8 mouse cellular contexts compared by ENCODE assay signal in genomic region chr10:123183243-123183642, GRCm38 (mm10). TPM values are rescaled to one million over a fixed set of nuclear protein-coding genes. Genes with fewer than 3 reads are reported as not detected.
DNase-seq lines count a peak whose midpoint lies in the region; ATAC-seq lines count a peak whose summit lies in the region.

No protein-coding gene starts in this region.

- no peak for ATAC-seq in CD4-positive, CD25-positive, alpha-beta regulatory T cell, adult 4 months

- DNase-seq in CD4-positive, CD25-positive, alpha-beta regulatory T cell, adult 2 months (ENCODE audit: low read depth, low spot score): peak; percentile 15
- peak; percentile 69 for DNase-seq in right cerebral cortex, adult 18-20 months
- no peak for DNase-seq in right cerebral cortex, postnatal 4 days
- peak; percentile 20 to 50 for DNase-seq in kidney, postnatal 4 days
- peak; percentile 38 for DNase-seq in thymus, postnatal 14 days
- no peak for DNase-seq in spleen, postnatal 10 days (ENCODE audit: low spot score in 2 of 2)
- no peak for DNase-seq in frontal cortex, postnatal 14 days (ENCODE audit: low spot score in 2 of 2)

RNA-seq across cellular contexts. Expression of gene Usp15, which starts 13.6 kb away (rescaled TPM):
- polyA plus RNA-seq in CD4-positive, CD25-positive, alpha-beta regulatory T cell, adult 4 months (2017; shearing (Covaris generic)): 100 to 1,000 TPM; 127 to 136 TPM

Comparison
In these comparisons a context has a peak if more than half of its experiments do, and no peak if none do; other contexts are left out.
1. DNase-seq: peak in CD4-positive, CD25-positive, alpha-beta regulatory T cell, adult 2 months (single experiment), right cerebral cortex, adult 18-20 months (single experiment), kidney, postnatal 4 days (2 of 2) and thymus, postnatal 14 days (single experiment); none in right cerebral cortex, postnatal 4 days (single experiment), spleen, postnatal 10 days (0 of 2) and frontal cortex, postnatal 14 days (0 of 2).